Mouse (Mus musculus) small intestine, adult 10 weeks (tissue): ENCODE data around the gene Perm1. TPM values are rescaled to one million over a fixed set of nuclear protein-coding genes. Genes with fewer than 3 reads are reported as not detected.

Source experiments
- polyA plus RNA-seq: library from polyadenylated mRNA; stranded (reverse); fragments of 350-450 nt; fragmentation: Illumina TruSeq; extraction: RNeasy Lipid Tissue Mini Kit (QIAGEN cat#74804); gene quantifications from one replicate; pipeline ENCODE4 v1.2.3, GENCODE M21; 2014; ENCODE audit warnings: low replicate concordance

The Perm1 gene
- not detected for polyA plus RNA-seq

GRCm38 (mm10) chr4:156215649-156216048, at the start of gene Perm1:
Gene Perm1, plus strand, starts transcription at chr4:156215868.

GRCm38 (mm10) chr4:156197131-156197828, 18.4 kb upstream of the Perm1 start, which contains the start of gene Agrn:
Gene Agrn, minus strand, starts transcription at chr4:156197488.

GRCm38 (mm10) chr4:156200623-156201475, 14.8 kb upstream of the Perm1 start, which contains the start of gene Isg15:
Gene Isg15, minus strand, starts transcription at chr4:156200818.

DNA sequence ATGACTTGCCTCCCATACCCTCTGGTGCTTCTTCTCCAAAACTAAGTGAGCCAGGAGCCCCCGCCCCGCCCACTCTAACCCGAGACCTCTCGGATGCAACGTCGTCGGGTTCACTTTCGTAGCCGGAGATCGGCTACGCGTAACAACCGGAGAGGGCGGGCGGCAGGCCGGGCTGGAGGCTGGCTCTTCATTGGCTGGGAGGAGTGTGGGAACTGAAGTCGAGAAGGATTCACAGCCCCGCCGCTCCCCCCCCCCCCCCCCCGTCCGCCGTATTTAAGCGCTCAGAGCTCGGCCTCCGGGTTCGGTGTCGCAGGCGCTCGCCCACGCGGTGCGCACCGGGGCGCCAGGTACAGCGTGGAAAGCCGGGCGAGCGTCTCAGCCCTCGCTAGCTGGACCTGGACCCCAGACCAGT, 12.7 kb upstream of the Perm1 start, which contains the start of gene AW011738:
Gene AW011738, plus strand, starts transcription at position 304 of the 412 bp plus-strand sequence.

DNA sequence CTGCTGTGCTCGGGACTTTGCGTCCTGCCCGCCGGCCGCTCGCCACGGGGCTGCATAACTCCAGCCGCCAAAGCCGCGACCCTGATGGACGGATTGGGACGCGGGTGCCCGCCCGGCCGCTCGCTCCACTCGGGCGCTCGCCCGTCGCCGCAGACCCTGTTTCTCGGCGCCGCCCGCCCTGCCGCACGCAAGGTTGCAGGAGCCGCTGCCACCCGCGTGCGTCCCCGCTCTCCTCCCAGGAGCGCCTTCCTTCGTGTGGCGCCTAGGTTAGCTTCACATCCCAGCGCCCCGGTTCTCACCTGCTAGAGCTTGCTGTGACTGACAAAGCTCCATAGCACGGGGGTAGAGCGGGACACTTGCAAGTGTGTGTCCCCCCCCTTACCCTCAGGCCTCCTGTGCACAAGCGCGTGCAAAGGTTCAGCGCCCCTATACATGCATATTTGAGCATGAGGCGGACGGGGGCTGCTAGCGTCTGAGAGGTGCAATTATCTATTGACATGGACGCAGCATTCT, 19.1 kb downstream of the Perm1 start, which contains the start of gene Plekhn1:
Gene Plekhn1, minus strand, starts transcription at position 157 of the 513 bp plus-strand sequence.

GRCm38 (mm10) chr4:156235808-156236533, 20.3 kb downstream of the Perm1 start, which contains the start of gene Noc2l:
Gene Noc2l, plus strand, starts transcription at chr4:156236010.

GRCm38 (mm10) chr4:156255078-156255839, 39.6 kb downstream of the Perm1 start, which contains the start of gene Samd11:
Gene Samd11, minus strand, starts transcription at chr4:156255657.

Other genes starting within 250 kb of the Perm1 start
- gene B3galt6, start 223.2 kb upstream of the Perm1 start, polyA plus RNA-seq, result 3.5 TPM
- gene Sdf4, start 223.0 kb upstream of the Perm1 start, polyA plus RNA-seq, result 126 TPM
- gene Tnfrsf4, start 202.0 kb upstream of the Perm1 start, polyA plus RNA-seq, result not detected
- not detected for gene Tnfrsf18, start 189.7 kb upstream of the Perm1 start, polyA plus RNA-seq
- gene Ttll10, start 156.5 kb upstream of the Perm1 start, polyA plus RNA-seq, result 0.59 TPM
- gene 9430015G10Rik, start 105.9 kb upstream of the Perm1 start, polyA plus RNA-seq, result 1.2 TPM
- gene Rnf223, start 85.4 kb upstream of the Perm1 start, polyA plus RNA-seq, result not detected
- 20.5 TPM for gene Agrn, start 18.4 kb upstream of the Perm1 start, polyA plus RNA-seq
- not detected for gene Isg15, start 15.1 kb upstream of the Perm1 start, polyA plus RNA-seq
- 0.67 TPM for gene AW011738, start 12.6 kb upstream of the Perm1 start, polyA plus RNA-seq
- 5.9 TPM for gene Plekhn1, start 19.0 kb downstream of the Perm1 start, polyA plus RNA-seq
- gene Noc2l, start 20.1 kb downstream of the Perm1 start, polyA plus RNA-seq, result 2.5 TPM
- gene Samd11, start 39.8 kb downstream of the Perm1 start, polyA plus RNA-seq, result not detected
- not detected for gene Vmn2r-ps159, start 115.2 kb downstream of the Perm1 start, polyA plus RNA-seq